Mouse (Mus musculus) left cerebral cortex, postnatal 4 days (tissue): ENCODE data around the gene Pdzd2. TPM values are rescaled to one million over a fixed set of nuclear protein-coding genes. Genes with fewer than 3 reads are reported as not detected.

Source experiments
- DNase-seq: peaks from one replicate; pipeline ENCODE4 v3.0.0-alpha.2; 2022
- intact Hi-C: fragments of 180-260 bp; cut with DNase I; formaldehyde crosslinking; loops from one replicate; pipeline ENCODE4 v1.15.1; 2025
- total RNA-seq, 2 experiments: library from RNA; stranded (reverse); gene quantifications; 2 replicates each; pipeline ENCODE4 v1.2.3; 2021

Gene Pdzd2
- total RNA-seq, 2 experiments from 2014 or later, result 87.8 to 107 TPM

- DNase-seq, result no peak
- intact Hi-C loops, result no loop called here
Measured at GRCm38 (mm10) chr15:12449321-12449720, 290.4 kb downstream of the Pdzd2 start.

DNA sequence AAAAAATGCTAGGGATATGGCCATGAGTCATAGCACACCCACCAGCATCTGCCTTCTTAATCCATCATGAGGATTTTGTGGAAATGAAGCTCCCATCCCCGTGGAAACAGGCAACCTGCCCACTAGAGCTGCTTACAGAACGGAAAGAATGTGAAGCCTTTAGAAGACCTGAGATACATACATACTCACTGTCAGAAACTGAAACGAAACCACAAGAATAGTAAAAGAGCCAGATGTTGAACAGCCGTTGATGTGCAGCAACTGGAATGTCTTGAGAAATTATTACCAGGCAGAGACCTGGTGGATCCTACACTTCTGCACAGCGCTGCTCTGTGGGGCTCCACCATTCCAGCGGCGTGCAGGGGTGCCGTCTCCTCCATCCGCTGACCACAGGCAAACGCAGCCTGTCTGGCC, 292.7 kb downstream of the Pdzd2 start:
- DNase-seq, result no peak
- intact Hi-C loops, result no loop called here

- intact Hi-C loops, result no loop called here
- no peak for DNase-seq
Measured at GRCm38 (mm10) chr15:12444551-12444950, 295.2 kb downstream of the Pdzd2 start.

GRCm38 (mm10) chr15:12439351-12439751, 300.4 kb downstream of the Pdzd2 start:
- DNase-seq, result no peak
- intact Hi-C loops, result no loop called here

- intact Hi-C loops, result no loop called here
- no peak for DNase-seq
Measured at GRCm38 (mm10) chr15:12438691-12439090, 301.0 kb downstream of the Pdzd2 start.

GRCm38 (mm10) chr15:12438081-12438480, 301.6 kb downstream of the Pdzd2 start:
- intact Hi-C loops, result no loop called here
- DNase-seq, result no peak

GRCm38 (mm10) chr15:12435910-12436309, 303.8 kb downstream of the Pdzd2 start:
- intact Hi-C loops, result no loop called here
- no peak for DNase-seq

DNA sequence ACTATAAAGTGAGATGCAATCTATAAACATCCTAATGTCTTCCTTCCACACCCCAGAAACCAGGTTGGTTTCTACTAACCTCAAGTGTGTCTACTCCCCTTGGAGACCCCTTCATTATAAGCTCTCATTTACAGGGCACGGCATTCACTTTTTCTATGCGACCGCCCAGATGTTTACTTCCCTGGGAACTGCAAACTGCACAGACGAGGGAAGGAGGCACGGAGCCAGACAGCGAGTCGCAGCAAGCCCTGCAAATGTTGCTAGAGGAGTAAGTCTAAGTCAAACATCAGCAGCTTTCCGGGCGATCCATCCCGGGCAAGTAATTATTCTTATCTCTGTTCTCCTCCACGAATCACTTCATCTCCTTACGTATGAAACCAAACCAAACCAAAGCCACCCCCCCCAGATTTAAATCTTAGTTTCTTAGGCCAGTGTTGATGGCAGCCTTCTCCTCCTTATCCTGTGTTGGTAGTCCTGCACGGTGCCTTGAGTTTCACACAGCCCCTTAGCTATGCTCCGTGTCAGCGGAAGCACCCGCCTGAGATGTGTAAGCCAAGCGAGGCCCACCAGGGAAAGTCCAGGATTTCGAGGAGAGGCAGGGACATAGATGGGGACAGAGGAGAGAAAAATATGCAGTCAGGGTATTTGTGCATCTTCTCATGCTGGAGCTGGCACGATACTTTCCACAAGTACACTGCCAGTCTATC, 305.7 kb downstream of the Pdzd2 start:
- intact Hi-C loops, result no loop called here
- no peak for DNase-seq

- no peak for DNase-seq
- intact Hi-C loops, result no loop called here
Measured at GRCm38 (mm10) chr15:12432879-12433278, 306.8 kb downstream of the Pdzd2 start.

GRCm38 (mm10) chr15:12432320-12432719, 307.4 kb downstream of the Pdzd2 start:
- intact Hi-C loops, result no loop called here
- DNase-seq, result no peak

- no peak for DNase-seq
- intact Hi-C loops, result no loop called here
Measured at GRCm38 (mm10) chr15:12431684-12432083, 308.0 kb downstream of the Pdzd2 start.

- no peak for DNase-seq
Measured at GRCm38 (mm10) chr15:12431188-12431587, 308.5 kb downstream of the Pdzd2 start.

DNA sequence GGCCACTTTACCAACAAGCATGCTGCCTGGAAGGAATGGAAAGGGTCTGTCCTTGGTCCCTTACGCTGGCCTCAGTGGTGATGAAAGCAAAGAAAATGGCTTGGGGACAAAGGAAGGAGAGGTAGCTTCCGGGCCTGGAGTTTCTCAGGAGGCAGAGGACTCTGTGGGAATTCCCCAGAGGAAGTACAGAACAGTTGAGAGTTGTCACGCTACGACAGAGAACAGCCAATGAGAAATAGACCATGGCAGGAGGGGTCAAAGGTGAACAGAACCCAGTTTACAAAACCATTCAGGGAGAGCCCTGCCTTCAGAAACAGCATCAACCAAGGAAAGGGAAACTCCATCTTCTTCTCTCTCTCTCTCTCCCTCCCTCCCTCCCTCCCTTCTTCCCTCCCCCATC, 309.1 kb downstream of the Pdzd2 start:
- no peak for DNase-seq

More at GRCm38 (mm10) chr15:12431188-12431587, 308.5 kb downstream of the Pdzd2 start:
- intact Hi-C loops, result no loop called here

GRCm38 (mm10) chr15:12429572-12430431, 309.9 kb downstream of the Pdzd2 start:
- intact Hi-C loops, result no loop called here
- no peak for DNase-seq

More for the DNA sequence above, 309.1 kb downstream of the Pdzd2 start:
- intact Hi-C loops, result no loop called here

- intact Hi-C loops, result no loop called here
- no peak for DNase-seq
Measured at GRCm38 (mm10) chr15:12427818-12428217, 311.9 kb downstream of the Pdzd2 start.

DNA sequence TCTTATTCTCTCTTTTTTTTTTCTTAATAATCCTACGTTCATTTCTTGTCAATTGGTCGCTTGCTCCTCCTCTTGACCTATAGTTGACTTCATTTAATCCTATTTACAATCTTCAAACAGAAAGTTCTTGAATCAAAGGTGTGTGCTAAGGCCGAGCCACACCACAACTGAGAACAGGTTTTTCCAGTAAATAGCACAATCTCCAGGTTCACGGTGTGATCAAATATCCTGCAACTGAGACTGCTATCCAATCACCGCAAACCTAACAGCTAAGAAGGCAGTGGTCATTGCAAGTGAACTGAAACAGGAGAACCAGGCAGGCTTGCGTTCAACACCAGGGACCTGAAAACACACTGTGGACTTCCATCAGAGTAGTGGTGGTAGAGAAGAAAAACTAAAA, 313.4 kb downstream of the Pdzd2 start:
- no peak for DNase-seq
- intact Hi-C loops, result no loop called here

DNA sequence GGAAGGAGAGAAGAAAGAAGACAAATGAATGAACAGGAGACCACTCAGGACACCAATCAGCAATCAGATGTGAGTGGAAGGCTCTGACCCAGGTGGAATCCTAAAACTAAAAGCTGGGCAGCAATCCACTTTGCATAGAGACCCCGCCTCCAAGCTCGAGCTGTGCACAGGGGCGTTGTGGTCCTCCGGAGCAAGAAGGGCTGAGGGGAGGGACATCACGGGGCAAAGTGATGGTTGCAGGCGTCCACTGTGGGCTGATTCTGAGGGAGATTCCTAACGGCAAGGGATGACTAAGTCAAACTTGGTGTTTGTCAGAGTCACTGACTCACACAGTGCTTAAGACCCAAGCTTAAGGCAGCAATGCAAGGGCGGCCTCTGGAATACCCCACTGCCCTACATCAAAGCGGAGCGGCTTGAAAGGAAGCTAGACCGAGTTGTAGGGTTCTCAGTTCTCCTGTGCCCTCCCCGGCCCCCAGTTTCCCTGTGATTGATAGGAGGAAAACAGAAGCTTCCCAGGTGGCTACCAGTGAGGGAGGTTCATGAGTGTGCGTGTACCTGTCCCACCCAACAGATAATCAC, 314.6 kb downstream of the Pdzd2 start:
- intact Hi-C loops, result no loop called here
- DNase-seq, result no peak

GRCm38 (mm10) chr15:12424187-12424586, 315.5 kb downstream of the Pdzd2 start:
- intact Hi-C loops, result no loop called here
- DNase-seq, result no peak

GRCm38 (mm10) chr15:12420915-12421314, 318.8 kb downstream of the Pdzd2 start:
- intact Hi-C loops, result no loop called here
- no peak for DNase-seq

- intact Hi-C loops, result no loop called here
- no peak for DNase-seq
Measured at GRCm38 (mm10) chr15:12420376-12420775, 319.3 kb downstream of the Pdzd2 start.

GRCm38 (mm10) chr15:12419446-12419845, 320.3 kb downstream of the Pdzd2 start:
- intact Hi-C loops, result no loop called here
- no peak for DNase-seq
